Mouse (Mus musculus) right cerebral cortex, postnatal 14 days (tissue): ENCODE data around the gene Tas2r143.
A peak's percentile ranks its signal among the peaks of the same experiment; 100 is the strongest.

ENCODE experiments used
- DNase-seq: peaks from one replicate; pipeline ENCODE4 v3.0.0; 2022

Tas2r143 gene

DNA sequence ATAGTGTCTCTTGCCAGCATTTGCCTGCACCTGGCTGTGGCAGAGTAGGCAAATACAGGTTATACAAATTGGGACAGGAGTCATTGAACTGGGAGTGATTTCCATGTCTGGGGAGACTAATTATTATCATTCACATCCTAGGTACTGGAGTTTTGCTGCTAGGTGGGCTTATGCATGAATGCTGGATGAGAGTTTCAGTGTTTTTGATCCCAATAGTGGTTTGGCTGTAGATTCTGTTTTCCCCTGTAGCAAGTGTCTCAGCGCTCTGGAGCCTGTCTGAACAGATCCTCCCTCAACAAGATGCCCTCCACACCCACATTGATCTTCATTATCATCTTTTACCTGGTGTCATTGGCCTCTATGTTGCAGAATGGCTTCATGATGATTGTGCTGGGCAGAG is at the start of gene Tas2r143:
TSS of gene Tas2r143 (plus strand) at position 301 of the 400 bp plus-strand sequence.
- no peak for DNase-seq

DNA sequence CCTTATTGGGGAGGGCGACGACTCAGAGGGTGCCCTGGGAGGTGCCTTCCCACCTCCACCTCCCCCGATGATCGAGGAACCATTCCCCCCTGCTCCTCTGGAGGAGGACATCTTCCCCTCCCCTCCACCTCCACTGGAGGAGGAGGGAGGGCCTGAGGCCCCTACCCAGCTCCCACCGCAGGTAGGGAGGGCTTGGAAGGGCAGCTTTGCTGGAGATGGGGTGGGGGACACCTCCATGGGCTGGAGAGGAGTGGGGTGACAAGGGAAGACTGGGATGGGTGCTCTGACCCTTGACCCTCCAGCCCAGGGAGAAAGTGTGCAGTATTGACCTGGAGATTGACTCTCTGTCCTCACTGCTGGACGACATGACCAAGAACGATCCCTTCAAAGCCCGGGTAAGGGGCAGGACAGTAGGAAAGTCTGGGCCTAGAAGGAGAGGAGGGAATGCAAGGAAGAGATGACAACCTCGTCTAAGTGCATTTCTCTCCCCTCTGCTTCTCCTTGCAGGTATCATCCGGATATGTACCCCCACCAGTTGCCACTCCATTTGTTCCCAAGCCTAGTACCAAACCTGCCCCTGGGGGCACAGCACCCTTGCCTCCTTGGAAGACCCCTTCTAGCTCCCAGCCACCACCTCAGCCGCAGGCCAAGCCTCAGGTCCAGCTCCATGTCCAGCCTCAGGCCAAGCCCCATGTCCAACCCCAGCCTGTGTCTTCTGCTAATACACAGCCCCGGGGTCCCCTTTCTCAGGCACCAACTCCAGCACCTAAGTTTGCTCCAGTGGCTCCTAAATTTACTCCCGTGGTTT is 48.9 kb upstream of the Tas2r143 start:
- no peak for DNase-seq

GRCm38 (mm10) chr6:42351776-42352485 is 48.1 kb upstream of the Tas2r143 start:
- DNase-seq: no peak

- no peak for DNase-seq
These were observed 47.6 kb upstream of the Tas2r143 start for GRCm38 (mm10) chr6:42352486-42352846.

GRCm38 (mm10) chr6:42353180-42353579 is 46.9 kb upstream of the Tas2r143 start:
- DNase-seq: no peak

DNA sequence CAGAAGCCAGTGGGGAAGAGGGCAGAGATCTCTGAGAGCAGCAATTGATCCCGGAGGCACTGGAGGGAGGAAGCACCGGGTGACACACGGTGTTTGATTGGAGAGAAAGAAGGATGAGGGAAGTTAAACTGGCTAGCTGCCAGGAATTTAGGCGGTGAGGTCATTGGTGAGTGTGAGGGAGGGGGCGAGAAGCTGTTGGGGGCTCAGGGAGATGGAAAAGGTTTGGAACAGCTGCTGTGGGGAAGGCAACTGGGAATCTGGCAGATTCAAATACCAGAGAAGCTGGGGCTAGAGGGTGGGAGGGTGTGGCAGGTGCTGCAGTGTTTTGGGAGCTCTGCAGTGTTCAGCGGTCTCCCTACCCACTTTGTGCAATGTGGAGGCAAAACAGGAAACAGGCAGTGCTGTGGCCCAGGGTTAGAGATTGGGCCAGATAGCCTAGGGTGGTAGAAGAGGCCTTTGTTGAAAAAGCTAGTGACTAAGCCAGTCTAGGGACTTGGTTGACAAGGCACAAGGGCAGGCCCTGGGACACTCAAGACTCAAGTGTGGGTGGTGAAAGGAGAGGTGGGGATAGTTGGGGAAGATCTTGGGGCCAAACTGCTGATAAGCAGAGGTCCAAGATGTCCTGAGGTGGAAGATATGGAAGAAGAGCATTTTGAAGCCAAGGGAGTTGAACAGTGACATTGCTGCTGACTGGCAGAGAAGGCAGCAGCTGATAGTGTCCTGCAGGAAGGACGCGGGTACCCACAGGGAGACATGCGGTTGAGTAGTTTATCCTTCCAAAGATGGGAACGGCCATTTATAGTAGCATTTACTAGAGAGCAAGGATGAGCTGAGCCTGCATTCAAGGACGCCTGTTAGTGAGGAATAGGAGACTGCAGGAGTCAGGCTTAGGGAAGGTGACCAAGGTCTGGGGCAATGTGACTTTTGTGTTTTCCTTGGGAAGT is 45.7 kb upstream of the Tas2r143 start:
- DNase-seq: peak; percentile 36

DNA sequence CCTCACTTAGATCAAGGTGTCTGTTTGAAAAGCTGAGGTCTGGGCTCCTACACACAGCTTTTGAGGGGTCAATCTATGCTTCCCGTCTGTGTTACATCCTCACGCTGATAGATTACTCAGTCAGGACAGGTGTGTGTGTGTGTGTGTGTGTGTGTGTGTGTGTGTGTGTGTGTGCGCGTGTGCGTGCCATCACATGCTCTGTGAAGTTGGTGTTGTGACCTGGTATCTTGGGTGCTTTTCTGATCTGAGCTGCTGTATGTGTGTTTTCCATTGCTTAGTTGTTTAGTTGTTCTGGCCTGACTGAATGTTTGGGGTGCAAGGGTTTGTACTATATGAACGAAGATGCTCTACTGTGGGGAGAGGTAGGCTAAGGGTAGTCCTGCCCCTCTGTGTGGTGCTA is 44.7 kb upstream of the Tas2r143 start:
- DNase-seq: no peak

GRCm38 (mm10) chr6:42355794-42356600 is 44.0 kb upstream of the Tas2r143 start:
- no peak for DNase-seq

DNA sequence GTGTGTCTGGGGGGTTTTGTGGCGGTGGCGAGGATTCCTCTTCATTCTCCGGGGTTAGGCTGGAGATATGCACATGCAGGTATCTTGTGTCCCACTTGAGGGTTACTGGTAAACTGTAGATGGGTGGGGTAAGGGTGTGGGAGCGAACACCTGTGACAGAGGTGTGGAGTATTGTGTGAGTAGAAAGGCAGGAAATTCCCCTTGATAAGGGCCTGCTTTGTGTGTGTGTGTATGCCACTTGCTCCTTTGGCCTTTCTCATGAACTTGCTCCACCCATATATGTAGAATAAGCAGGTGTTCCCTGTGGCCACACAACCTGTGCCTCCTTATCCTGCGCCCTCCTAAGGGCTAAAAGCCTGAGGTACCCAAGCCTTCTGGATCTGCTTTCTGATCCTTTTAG is 43.1 kb upstream of the Tas2r143 start:
- DNase-seq: no peak

GRCm38 (mm10) chr6:42357901-42358300 is 42.1 kb upstream of the Tas2r143 start:
- DNase-seq: no peak

DNA sequence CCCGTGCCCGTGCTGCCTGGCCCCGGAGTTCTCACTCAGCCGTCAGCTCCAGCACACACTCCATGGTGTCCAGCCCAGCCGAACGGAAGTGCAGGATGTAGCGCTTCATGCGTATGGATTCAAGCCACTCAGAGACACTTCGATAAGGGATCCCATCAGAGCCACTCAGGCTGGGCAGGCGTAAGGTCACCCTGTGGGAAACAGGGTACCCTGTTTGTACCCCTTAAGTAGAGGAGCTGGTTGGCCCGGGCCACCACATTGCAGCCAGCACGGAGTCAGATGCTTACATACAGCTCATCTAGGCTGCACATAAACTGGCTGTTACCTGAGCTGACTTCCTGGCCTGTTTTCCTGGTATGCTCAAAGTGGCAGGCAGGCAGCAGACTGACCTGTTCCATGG is 41.1 kb upstream of the Tas2r143 start:
- DNase-seq: no peak

GRCm38 (mm10) chr6:42359364-42360147 is 40.5 kb upstream of the Tas2r143 start:
- no peak for DNase-seq

GRCm38 (mm10) chr6:42360231-42360840 is 39.7 kb upstream of the Tas2r143 start:
- no peak for DNase-seq

DNA sequence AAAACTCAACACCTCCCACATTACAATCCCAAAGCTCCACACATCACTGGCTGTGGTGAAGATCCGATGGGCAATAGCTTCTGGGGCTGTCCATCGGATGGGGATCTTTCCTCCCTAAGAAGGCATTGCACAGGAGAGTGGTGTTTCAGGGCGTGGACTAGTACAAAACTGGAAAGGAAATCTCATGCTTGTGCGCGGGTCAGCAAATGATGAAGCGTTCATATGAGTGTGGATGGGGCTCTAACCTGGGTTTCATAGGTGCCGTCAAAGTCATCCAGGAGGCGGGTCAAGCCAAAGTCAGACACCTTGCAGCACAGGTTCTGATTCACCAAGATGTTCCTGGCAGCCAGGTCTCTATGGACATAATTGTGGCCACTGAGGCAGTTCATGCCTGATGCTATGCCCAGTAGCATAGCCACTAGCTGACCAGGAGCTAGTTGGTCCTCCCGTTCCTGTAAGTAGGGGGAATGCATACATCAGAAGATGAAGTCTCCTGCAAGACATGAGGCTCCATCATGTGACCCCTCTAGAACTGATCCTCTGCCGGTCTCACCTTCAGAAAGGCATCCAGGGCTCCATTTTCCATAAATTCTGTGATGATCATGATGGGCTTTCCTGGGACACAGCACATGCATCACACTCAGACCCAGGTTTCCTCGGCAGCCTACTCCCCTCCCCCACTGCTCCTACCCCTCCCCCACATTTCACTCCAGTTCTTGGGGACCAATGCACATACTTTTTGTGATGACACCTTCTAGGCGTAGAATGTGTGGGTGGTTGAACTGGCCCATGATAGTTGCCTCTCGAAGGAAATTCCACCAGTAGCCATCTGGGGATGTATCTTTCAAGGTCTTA is 38.8 kb upstream of the Tas2r143 start:
- DNase-seq: no peak

- no peak for DNase-seq
These were observed 38.0 kb upstream of the Tas2r143 start for GRCm38 (mm10) chr6:42362074-42362473.

GRCm38 (mm10) chr6:42362497-42362896 is 37.5 kb upstream of the Tas2r143 start:
- DNase-seq: no peak

DNA sequence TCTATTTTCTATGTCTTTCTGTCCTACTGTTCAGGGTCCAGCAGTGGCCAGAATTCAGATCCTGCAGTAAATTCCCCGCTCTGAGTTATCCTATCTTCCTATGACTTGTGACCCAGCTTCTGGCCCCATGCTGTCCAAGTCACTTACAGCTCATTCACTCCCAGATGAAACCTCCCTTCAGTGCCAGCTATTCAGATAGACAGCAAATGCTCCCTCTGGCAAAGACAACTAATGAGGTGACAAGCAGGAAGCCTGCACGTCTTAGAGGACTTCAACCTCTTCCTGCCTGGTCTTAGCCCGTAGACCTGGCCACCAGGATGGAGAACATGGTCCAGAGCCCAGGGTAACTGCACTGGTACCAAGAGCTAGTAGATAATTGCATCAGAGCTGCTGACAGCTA is 37.1 kb upstream of the Tas2r143 start:
- no peak for DNase-seq

- no peak for DNase-seq
These were observed 36.0 kb upstream of the Tas2r143 start for GRCm38 (mm10) chr6:42364066-42364465.

DNA sequence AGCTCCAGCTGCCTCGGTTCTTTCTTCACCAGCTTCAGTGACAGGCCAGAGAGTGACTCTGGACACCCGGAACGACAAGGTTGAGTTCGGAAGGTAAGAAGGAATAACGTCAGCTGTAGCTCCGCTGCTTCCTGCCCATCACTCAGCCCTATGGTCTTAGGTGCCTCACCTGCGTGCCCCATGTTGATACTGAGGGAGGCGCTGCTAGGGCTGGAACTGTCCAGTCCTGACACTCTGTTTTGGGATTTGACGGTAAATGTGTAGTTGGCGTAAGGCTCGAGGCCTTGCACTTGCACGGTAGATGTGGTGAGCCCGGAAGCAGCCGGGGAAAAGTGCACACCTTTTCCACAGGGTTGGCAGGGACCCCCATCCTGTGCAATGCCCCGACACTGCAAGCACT is 35.4 kb upstream of the Tas2r143 start:
- DNase-seq: no peak

DNA sequence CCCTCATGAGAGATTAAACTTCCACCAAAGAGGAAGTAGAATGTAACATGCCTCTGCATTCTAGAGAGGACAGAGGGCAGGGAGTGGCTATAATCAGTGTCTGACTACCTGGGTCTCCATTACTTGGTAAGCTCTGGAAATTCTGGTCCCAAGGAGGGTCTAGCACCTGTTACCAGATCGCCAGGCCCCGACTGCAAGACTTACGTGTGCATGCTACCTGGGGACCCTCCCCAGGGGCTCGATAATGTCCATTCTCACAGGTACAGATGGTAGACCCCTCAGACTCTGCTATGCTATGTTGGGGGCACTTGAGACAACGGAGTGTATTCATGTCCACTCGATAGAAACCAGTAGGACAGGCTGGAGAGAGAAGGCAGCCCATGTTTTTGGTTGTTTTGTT is 34.8 kb upstream of the Tas2r143 start:
- no peak for DNase-seq
